Mouse (Mus musculus) bone marrow, adult 2 months (tissue): ENCODE results near the gene Zfp111.

ENCODE experiments used
- CTCF ChIP-seq: fragments of 200-500 bp; IDR thresholded peaks from 2 replicates; pipeline ENCODE4 v1.5.1; 2011; ENCODE audit warnings: low read length, control low read depth; ENCODE audit not compliant: control insufficient read depth, insufficient read depth
- POLR2A ChIP-seq: fragments of 200-500 bp; IDR thresholded peaks from 2 replicates; pipeline ENCODE4 v1.6.1; 2011; ENCODE audit warnings: low read depth, mild to moderate bottlenecking, control low read depth, low read length, borderline replicate concordance; ENCODE audit not compliant: control insufficient read depth

GRCm38 (mm10) chr7:24193157-24193556, 18.1 kb downstream of the Zfp111 start:
- TF ChIP-seq CTCF = no peak
- TF ChIP-seq POLR2A = no peak
